ENCODE assay signal across 28 mouse cellular contexts in genomic region chr5:141394586-141394985, GRCm38 (mm10).
"Had no signal": no experiment of that assay in that cellular context is flagged by ENCODE, and none has a peak within 500 bp of the region (broad histone marks: within the 10 kb centered on the region; RNA-seq: fewer than 3 reads in every experiment).

No protein-coding gene starts in this region.

- H3K9ac ChIP-seq: embryonic facial prominence, embryonic 12.5 days; embryonic facial prominence, embryonic 13.5 days; embryonic facial prominence, embryonic 15.5 days; forebrain, embryonic 12.5 days; forebrain, embryonic 13.5 days; forebrain, embryonic 15.5 days; forebrain, postnatal 0 days had no signal

- DNase-seq: cerebellum, adult 2 months; cerebellum, adult 8-10 months; cerebellum, adult 9-10 months; cerebellum, adult 9-11 months; cerebellum, postnatal 10 days; cerebellum, postnatal 14 days; cerebellum, postnatal 25 days; cerebellum, postnatal 36 days; embryo, embryonic 11 days; forebrain, postnatal 0 days; gastrocnemius, adult 2 months; gastrocnemius, postnatal 10 days; gastrocnemius, postnatal 14 days; gastrocnemius, postnatal 25 days; gastrocnemius, postnatal 36 days; heart, adult 18-20 months; heart, adult 2 months had no signal

- H3K27me3 ChIP-seq: embryonic facial prominence, embryonic 12.5 days; embryonic facial prominence, embryonic 13.5 days; embryonic facial prominence, embryonic 15.5 days; forebrain, embryonic 12.5 days; forebrain, embryonic 13.5 days; forebrain, embryonic 15.5 days had no signal

- H3K4me3 ChIP-seq: embryonic facial prominence, embryonic 10.5 days; embryonic facial prominence, embryonic 12.5 days; embryonic facial prominence, embryonic 13.5 days; embryonic facial prominence, embryonic 15.5 days; erythroblast, embryonic 14.5 days; forebrain, embryonic 10.5 days; forebrain, embryonic 12.5 days; forebrain, embryonic 13.5 days; forebrain, embryonic 15.5 days; gastrocnemius, adult 2 months; heart, adult 2 months had no signal

- H3K4me1 ChIP-seq: embryonic facial prominence, embryonic 12.5 days; embryonic facial prominence, embryonic 13.5 days; embryonic facial prominence, embryonic 15.5 days; forebrain, embryonic 10.5 days; forebrain, embryonic 12.5 days; forebrain, embryonic 13.5 days; forebrain, embryonic 15.5 days had no signal

- ATAC-seq: forebrain, embryonic 13.5 days; forebrain, embryonic 14.5 days; forebrain, embryonic 15.5 days; forebrain, embryonic 16.5 days; forebrain, postnatal 0 days had no signal

- H3K27ac ChIP-seq: embryonic facial prominence, embryonic 10.5 days; embryonic facial prominence, embryonic 12.5 days; embryonic facial prominence, embryonic 13.5 days; embryonic facial prominence, embryonic 15.5 days; forebrain, embryonic 10.5 days; forebrain, embryonic 12.5 days; forebrain, embryonic 13.5 days; forebrain, embryonic 15.5 days; gastrocnemius, adult 2 months; heart, adult 2 months had no signal

- H3K36me3 ChIP-seq: embryonic facial prominence, embryonic 10.5 days; embryonic facial prominence, embryonic 12.5 days; embryonic facial prominence, embryonic 13.5 days; embryonic facial prominence, embryonic 15.5 days; forebrain, embryonic 10.5 days; forebrain, embryonic 12.5 days; forebrain, embryonic 15.5 days had no signal

- H3K4me2 ChIP-seq: embryonic facial prominence, embryonic 12.5 days; embryonic facial prominence, embryonic 13.5 days; embryonic facial prominence, embryonic 15.5 days; forebrain, embryonic 12.5 days; forebrain, embryonic 13.5 days; forebrain, embryonic 15.5 days had no signal

- H3K9me3 ChIP-seq: embryonic facial prominence, embryonic 10.5 days; embryonic facial prominence, embryonic 12.5 days; embryonic facial prominence, embryonic 13.5 days; embryonic facial prominence, embryonic 15.5 days; forebrain, embryonic 10.5 days; forebrain, embryonic 12.5 days; forebrain, embryonic 13.5 days; forebrain, embryonic 15.5 days had no signal
